Mouse (Mus musculus) heart, postnatal 0 days (tissue): ENCODE results near the gene Speer4e.
"Not testable (repeated sequence)": the region's sequence is repeated elsewhere in the genome, so short reads cannot be mapped to it uniquely, and the experiment has no call there.

Source experiments
- CTCF ChIP-seq: IDR thresholded peaks from 2 replicates; pipeline ENCODE4 v1.5.1; 2016; ENCODE audit warnings: antibody characterized with exemption, control low read depth, low read depth
- EP300 ChIP-seq: IDR thresholded peaks from 2 replicates; pipeline ENCODE4 v1.6.1; 2016; ENCODE audit warnings: antibody characterized with exemption, low read depth

GRCm38 (mm10) chr5:14961502-14961901, 23.3 kb upstream of the Speer4e start:
- not testable (repeated sequence) for TF ChIP-seq CTCF, EP300
